Mouse (Mus musculus): ENCODE results near the gene Gm12248. TPM values are rescaled to one million over a fixed set of nuclear protein-coding genes. Genes with fewer than 3 reads are reported as not detected.

The Gm12248 gene
- polyA plus RNA-seq, 1 experiment from 2014 or later: not detected

- H3K4me1 ChIP-seq (ENCODE audit: control insufficient read depth, insufficient read depth, low read length): peaks cover 12% of the 10 kb centered on the region
- no peak for ATAC-seq (replicated peaks; ENCODE audit: insufficient number of reproducible peaks, low FRiP score, low TSS enrichment)
These were observed 53.9 kb downstream of the Gm12248 start for GRCm38 (mm10) chr11:58039027-58039426.

GRCm38 (mm10) chr11:58033635-58034034 lies 59.3 kb downstream of the Gm12248 start:
- Histone ChIP-seq H3K4me2 (peak overlapping the region; percentile 6; the same call in 1 of the 2 replicates), H3K36me3 (ENCODE audit: control insufficient read depth, insufficient read depth, low read length) (no peaks in the 10 kb centered on the region), H3K27ac (ENCODE audit: low read depth, low read length) (no peak overlapping the region), H3K4me3 (ENCODE audit: low read depth, low read length) (no peak overlapping the region), H3K27me3 (ENCODE audit: control insufficient read depth, insufficient read depth, low read length) (no peaks in the 10 kb centered on the region), H3K9me3 (replicated peaks; ENCODE audit: control insufficient read depth, low read length) (no peaks in the 10 kb centered on the region), H3K9ac (ENCODE audit: low read depth, low read length) (0 out of 2 replicates have a peak overlapping the region, but pooled peaks have one; percentile 6), H3K4me1 (ENCODE audit: control insufficient read depth, insufficient read depth, low read length) (peaks cover 48% of the 10 kb centered on the region)
- WGBS (ENCODE audit: insufficient replicate concordance): 54% methylated on average over 3 of the region's 3 CpGs
- ATAC-seq (replicated peaks; ENCODE audit: insufficient number of reproducible peaks, low FRiP score, low TSS enrichment): no peak

More at GRCm38 (mm10) chr11:58039027-58039426, 53.9 kb downstream of the Gm12248 start:
- 0 out of 2 replicates have a peak, but pooled peaks cover 1% of the 10 kb centered on the region for H3K36me3 ChIP-seq (ENCODE audit: control insufficient read depth, insufficient read depth, low read length)
- WGBS (ENCODE audit: insufficient replicate concordance): 42% methylated on average over 1 of the region's 1 CpGs
- H3K4me2 ChIP-seq: no peak overlapping the region
- no peaks in the 10 kb centered on the region for H3K27me3 ChIP-seq (ENCODE audit: control insufficient read depth, insufficient read depth, low read length)
- H3K9me3 ChIP-seq (replicated peaks; ENCODE audit: control insufficient read depth, low read length): no peaks in the 10 kb centered on the region
- no peak overlapping the region for H3K27ac ChIP-seq (ENCODE audit: low read depth, low read length)
- no peak overlapping the region for H3K9ac ChIP-seq (ENCODE audit: low read depth, low read length)
- H3K4me3 ChIP-seq (ENCODE audit: low read depth, low read length): no peak overlapping the region

GRCm38 (mm10) chr11:58031176-58031575 lies 61.8 kb downstream of the Gm12248 start:
- H3K27me3 ChIP-seq (ENCODE audit: control insufficient read depth, insufficient read depth, low read length): no peaks in the 10 kb centered on the region
- no peak overlapping the region for H3K4me3 ChIP-seq (ENCODE audit: low read depth, low read length)
- no peaks in the 10 kb centered on the region for H3K9me3 ChIP-seq (replicated peaks; ENCODE audit: control insufficient read depth, low read length)
- peaks cover 47% of the 10 kb centered on the region for H3K4me1 ChIP-seq (ENCODE audit: control insufficient read depth, insufficient read depth, low read length)
- ATAC-seq (replicated peaks; ENCODE audit: insufficient number of reproducible peaks, low FRiP score, low TSS enrichment): no peak
- no peak overlapping the region for H3K4me2 ChIP-seq
- no peaks in the 10 kb centered on the region for H3K36me3 ChIP-seq (ENCODE audit: control insufficient read depth, insufficient read depth, low read length)
- H3K27ac ChIP-seq (ENCODE audit: low read depth, low read length): no peak overlapping the region
- no peak overlapping the region for H3K9ac ChIP-seq (ENCODE audit: low read depth, low read length)
- 74% methylated on average over 6 of the region's 6 CpGs for WGBS (ENCODE audit: insufficient replicate concordance)

GRCm38 (mm10) chr11:58029869-58030268 lies 63.1 kb downstream of the Gm12248 start:
- Histone ChIP-seq H3K27me3 (ENCODE audit: control insufficient read depth, insufficient read depth, low read length) (no peaks in the 10 kb centered on the region), H3K36me3 (ENCODE audit: control insufficient read depth, insufficient read depth, low read length) (no peaks in the 10 kb centered on the region), H3K9me3 (replicated peaks; ENCODE audit: control insufficient read depth, low read length) (no peaks in the 10 kb centered on the region), H3K4me2 (no peak overlapping the region), H3K4me3 (ENCODE audit: low read depth, low read length) (no peak overlapping the region), H3K27ac (ENCODE audit: low read depth, low read length) (no peak overlapping the region), H3K4me1 (ENCODE audit: control insufficient read depth, insufficient read depth, low read length) (peaks cover 46% of the 10 kb centered on the region), H3K9ac (ENCODE audit: low read depth, low read length) (no peak overlapping the region)
- no peak for ATAC-seq (replicated peaks; ENCODE audit: insufficient number of reproducible peaks, low FRiP score, low TSS enrichment)
- WGBS (ENCODE audit: insufficient replicate concordance): 84% methylated on average over 2 of the region's 2 CpGs

GRCm38 (mm10) chr11:58028981-58029380 lies 64.0 kb downstream of the Gm12248 start:
- no peaks in the 10 kb centered on the region for H3K36me3 ChIP-seq (ENCODE audit: control insufficient read depth, insufficient read depth, low read length)
- H3K9me3 ChIP-seq (replicated peaks; ENCODE audit: control insufficient read depth, low read length): no peaks in the 10 kb centered on the region
- no peak overlapping the region for H3K9ac ChIP-seq (ENCODE audit: low read depth, low read length)
- H3K4me1 ChIP-seq (ENCODE audit: control insufficient read depth, insufficient read depth, low read length): peaks cover 47% of the 10 kb centered on the region
- no peak for ATAC-seq (replicated peaks; ENCODE audit: insufficient number of reproducible peaks, low FRiP score, low TSS enrichment)
- 92% methylated on average over 1 of the region's 1 CpGs for WGBS (ENCODE audit: insufficient replicate concordance)
- no peak overlapping the region for H3K4me2 ChIP-seq
- no peak overlapping the region for H3K27ac ChIP-seq (ENCODE audit: low read depth, low read length)
- no peak overlapping the region for H3K4me3 ChIP-seq (ENCODE audit: low read depth, low read length)
- H3K27me3 ChIP-seq (ENCODE audit: control insufficient read depth, insufficient read depth, low read length): no peaks in the 10 kb centered on the region

- H3K4me3 ChIP-seq (ENCODE audit: low read depth, low read length): no peak overlapping the region
- no peak overlapping the region for H3K9ac ChIP-seq (ENCODE audit: low read depth, low read length)
- 61% methylated on average over 1 of the region's 1 CpGs for WGBS (ENCODE audit: insufficient replicate concordance)
- no peaks in the 10 kb centered on the region for H3K36me3 ChIP-seq (ENCODE audit: control insufficient read depth, insufficient read depth, low read length)
- H3K27me3 ChIP-seq (ENCODE audit: control insufficient read depth, insufficient read depth, low read length): no peaks in the 10 kb centered on the region
- no peak overlapping the region for H3K4me2 ChIP-seq
- H3K9me3 ChIP-seq (replicated peaks; ENCODE audit: control insufficient read depth, low read length): no peaks in the 10 kb centered on the region
- peaks cover 35% of the 10 kb centered on the region for H3K4me1 ChIP-seq (ENCODE audit: control insufficient read depth, insufficient read depth, low read length)
- no peak for ATAC-seq (replicated peaks; ENCODE audit: insufficient number of reproducible peaks, low FRiP score, low TSS enrichment)
- no peak overlapping the region for H3K27ac ChIP-seq (ENCODE audit: low read depth, low read length)
These were observed 66.1 kb downstream of the Gm12248 start for GRCm38 (mm10) chr11:58026860-58027259.

GRCm38 (mm10) chr11:58026337-58026736 lies 66.6 kb downstream of the Gm12248 start:
- no peak overlapping the region for H3K4me3 ChIP-seq (ENCODE audit: low read depth, low read length)
- H3K9me3 ChIP-seq (replicated peaks; ENCODE audit: control insufficient read depth, low read length): no peaks in the 10 kb centered on the region
- no peak overlapping the region for H3K9ac ChIP-seq (ENCODE audit: low read depth, low read length)
- ATAC-seq (replicated peaks; ENCODE audit: insufficient number of reproducible peaks, low FRiP score, low TSS enrichment): no peak
- H3K27me3 ChIP-seq (ENCODE audit: control insufficient read depth, insufficient read depth, low read length): no peaks in the 10 kb centered on the region
- 48% methylated on average over 3 of the region's 3 CpGs for WGBS (ENCODE audit: insufficient replicate concordance)
- H3K4me2 ChIP-seq: no peak overlapping the region
- no peaks in the 10 kb centered on the region for H3K36me3 ChIP-seq (ENCODE audit: control insufficient read depth, insufficient read depth, low read length)
- H3K4me1 ChIP-seq (ENCODE audit: control insufficient read depth, insufficient read depth, low read length): peaks cover 35% of the 10 kb centered on the region
- H3K27ac ChIP-seq (ENCODE audit: low read depth, low read length): no peak overlapping the region

- ATAC-seq (replicated peaks; ENCODE audit: insufficient number of reproducible peaks, low FRiP score, low TSS enrichment): no peak
- no peak overlapping the region for H3K9ac ChIP-seq (ENCODE audit: low read depth, low read length)
- H3K27ac ChIP-seq (ENCODE audit: low read depth, low read length): no peak overlapping the region
- H3K4me1 ChIP-seq (ENCODE audit: control insufficient read depth, insufficient read depth, low read length): peaks cover 37% of the 10 kb centered on the region
- H3K4me3 ChIP-seq (ENCODE audit: low read depth, low read length): no peak overlapping the region
- WGBS (ENCODE audit: insufficient replicate concordance): 80% methylated on average over 4 of the region's 4 CpGs
- H3K4me2 ChIP-seq: no peak overlapping the region
- H3K36me3 ChIP-seq (ENCODE audit: control insufficient read depth, insufficient read depth, low read length): no peaks in the 10 kb centered on the region
- H3K9me3 ChIP-seq (replicated peaks; ENCODE audit: control insufficient read depth, low read length): no peaks in the 10 kb centered on the region
- H3K27me3 ChIP-seq (ENCODE audit: control insufficient read depth, insufficient read depth, low read length): no peaks in the 10 kb centered on the region
These were observed 67.1 kb downstream of the Gm12248 start for GRCm38 (mm10) chr11:58025881-58026280.

- Histone ChIP-seq H3K9ac (ENCODE audit: low read depth, low read length) (no peak overlapping the region), H3K36me3 (ENCODE audit: control insufficient read depth, insufficient read depth, low read length) (no peaks in the 10 kb centered on the region), H3K27me3 (ENCODE audit: control insufficient read depth, insufficient read depth, low read length) (no peaks in the 10 kb centered on the region), H3K27ac (ENCODE audit: low read depth, low read length) (no peak overlapping the region), H3K9me3 (replicated peaks; ENCODE audit: control insufficient read depth, low read length) (no peaks in the 10 kb centered on the region), H3K4me1 (ENCODE audit: control insufficient read depth, insufficient read depth, low read length) (peaks cover 33% of the 10 kb centered on the region), H3K4me3 (ENCODE audit: low read depth, low read length) (no peak overlapping the region), H3K4me2 (no peak overlapping the region)
- ATAC-seq (replicated peaks; ENCODE audit: insufficient number of reproducible peaks, low FRiP score, low TSS enrichment): no peak
- WGBS (ENCODE audit: insufficient replicate concordance): 58% methylated on average over 2 of the region's 2 CpGs
These were observed 68.3 kb downstream of the Gm12248 start for GRCm38 (mm10) chr11:58024671-58025070.

All from heart, embryonic 11.5 days (tissue).